Mouse (Mus musculus): ENCODE results near the gene Ppp1ca. TPM values are rescaled to one million over a fixed set of nuclear protein-coding genes. Genes with fewer than 3 reads are reported as not detected.

Gene Ppp1ca
- total RNA-seq (2021) = 100 to 1,000 TPM; 353 to 384 TPM
- long read RNA-seq, experiment 1, transcript Ppp1ca-201 (7 exons, 1,473 nt) = major isoform, 216 of 237 reads
- long read RNA-seq, experiment 1, partial matches to known transcripts = 7 of 237 reads
- long read RNA-seq, experiment 1, other reads (novel, unspliced or antisense) = 12 of 237 reads
- long read RNA-seq, experiment 2, transcript Ppp1ca-201 (7 exons, 1,473 nt) = major isoform, 552 of 610 reads
- long read RNA-seq, experiment 2, partial matches to known transcripts = 49 of 610 reads
- long read RNA-seq, experiment 2, other reads (novel, unspliced or antisense) = 6 of 610 reads

DNA sequence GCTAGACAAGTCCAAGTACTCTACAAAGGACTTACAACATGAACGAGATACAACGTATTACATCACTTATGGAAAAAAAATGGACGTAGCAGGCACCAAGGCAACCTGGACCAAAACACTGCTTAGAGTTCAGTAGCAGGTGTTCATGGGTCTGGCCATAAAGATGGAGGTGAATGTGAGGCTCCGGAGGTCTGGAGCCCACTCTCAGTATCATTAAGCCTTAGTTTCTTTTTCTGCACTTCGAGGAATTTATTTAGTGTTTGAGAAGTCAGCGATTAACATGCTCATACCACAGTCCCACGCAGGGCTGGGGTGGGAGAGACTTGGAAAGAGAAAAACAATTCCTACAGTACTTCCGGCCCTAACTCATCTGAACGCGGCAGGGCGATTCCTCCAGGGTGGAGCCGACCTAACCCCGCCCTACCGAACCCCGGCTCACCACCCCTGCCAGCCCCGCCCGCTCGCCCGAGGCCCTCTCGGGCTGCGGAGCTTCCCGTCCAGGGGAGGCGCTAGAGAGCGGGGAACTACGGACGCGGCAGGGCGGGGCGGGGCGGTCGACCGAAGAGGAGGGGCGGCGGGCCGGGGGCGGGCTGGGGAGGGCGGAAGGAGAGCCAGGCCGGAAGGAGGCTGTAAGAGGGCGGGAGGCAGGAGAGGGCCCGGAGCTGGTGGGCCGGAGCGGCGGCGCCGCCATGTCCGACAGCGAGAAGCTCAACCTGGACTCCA lies at the start of gene Ppp1ca:
Ppp1ca (plus strand) TSS at position 538 of the 723 bp plus-strand sequence.
- peak; percentile 98 for DNase-seq (ENCODE audit: low spot score in 2 of 2)

GRCm38 (mm10) chr19:4142416-4143173 lies 49.3 kb upstream of the Ppp1ca start:
- DNase-seq (ENCODE audit: low spot score in 2 of 2) = no peak

DNA sequence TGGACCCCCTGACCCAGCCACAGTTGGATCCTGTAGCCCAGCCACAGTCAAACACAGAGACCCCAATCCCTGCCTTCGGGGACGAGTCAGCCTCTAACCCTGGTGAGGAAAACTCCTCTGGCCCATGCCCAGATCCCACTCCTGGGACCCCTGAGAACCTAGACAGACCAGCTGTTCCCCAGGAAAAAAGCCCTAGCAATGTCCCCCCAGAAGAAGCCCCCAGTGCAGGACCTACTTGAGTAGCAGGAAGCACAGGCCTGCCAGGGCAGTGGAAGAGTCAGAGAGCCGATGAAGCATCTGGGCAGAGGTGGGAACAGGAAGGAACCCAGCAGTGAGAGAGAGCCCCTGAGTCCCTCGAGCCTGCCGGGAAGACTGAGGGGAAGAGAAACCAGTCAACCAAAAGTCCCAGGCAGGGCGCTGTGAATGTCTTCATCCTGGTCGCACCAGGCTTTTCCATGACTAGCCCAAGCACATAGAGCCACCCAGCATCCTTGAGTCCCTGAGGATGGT lies 48.1 kb upstream of the Ppp1ca start, which contains the start of gene Cabp4:
Cabp4 (minus strand) TSS at position 275 of the 510 bp plus-strand sequence.
- no peak for DNase-seq (ENCODE audit: low spot score in 2 of 2)

GRCm38 (mm10) chr19:4144550-4145498 lies 47.0 kb upstream of the Ppp1ca start:
- no peak for DNase-seq (ENCODE audit: low spot score in 2 of 2)

DNA sequence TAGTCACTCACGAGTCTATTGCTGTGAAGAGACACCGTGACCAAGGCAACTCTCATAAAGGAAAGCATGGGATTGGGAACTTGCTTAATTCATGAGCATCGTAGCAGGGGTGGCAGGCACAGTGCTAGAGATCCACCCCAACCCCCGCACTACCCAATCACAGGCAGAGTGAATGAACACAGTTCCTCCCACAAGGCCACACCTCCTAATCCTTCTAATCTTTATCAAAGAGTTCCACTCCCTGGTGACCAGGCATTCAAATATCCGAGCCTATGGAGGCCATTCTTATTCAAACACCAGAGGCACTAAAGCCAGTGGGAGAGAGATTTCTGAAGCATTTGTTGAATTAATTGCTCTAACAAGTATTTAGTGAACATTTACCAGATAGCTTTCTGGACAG lies 45.9 kb upstream of the Ppp1ca start:
- no peak for DNase-seq (ENCODE audit: low spot score in 2 of 2)

- DNase-seq (ENCODE audit: low spot score in 2 of 2) = no peak
Measured at GRCm38 (mm10) chr19:4146366-4147021, 45.4 kb upstream of the Ppp1ca start.

GRCm38 (mm10) chr19:4147022-4147405 lies 44.9 kb upstream of the Ppp1ca start:
- no peak for DNase-seq (ENCODE audit: low spot score in 2 of 2)

DNA sequence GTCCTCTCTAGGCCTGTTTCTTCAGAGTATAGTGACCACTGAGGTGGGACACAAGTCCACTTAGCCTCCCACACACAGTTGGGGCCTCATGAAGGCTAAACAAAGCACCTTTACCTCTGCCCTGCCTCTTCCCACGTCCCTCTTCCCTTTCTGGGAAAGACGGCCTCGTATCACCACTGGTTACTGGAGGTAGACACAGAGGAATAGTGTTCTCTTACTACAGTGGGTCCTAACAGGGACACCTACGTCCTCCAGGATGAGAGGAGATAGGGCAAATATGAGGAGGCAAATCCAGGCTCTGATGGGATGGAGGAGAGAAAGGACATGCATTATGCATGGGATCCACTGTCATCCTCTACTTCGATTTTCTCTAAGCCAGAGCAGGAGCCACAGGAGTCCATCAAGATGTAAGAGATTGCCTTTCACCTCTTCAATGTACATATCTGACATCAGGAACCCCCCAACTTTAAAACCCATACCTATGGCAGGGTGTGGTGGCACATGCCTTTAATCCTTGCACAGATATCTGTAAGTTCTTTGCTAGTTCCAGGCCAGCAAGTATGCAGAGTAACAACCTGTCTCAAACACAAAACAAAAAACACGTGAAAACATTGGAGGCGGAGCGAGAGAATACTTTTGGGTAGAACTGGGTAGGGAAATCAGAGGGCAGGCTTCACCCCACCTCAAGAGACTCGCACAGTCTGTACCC lies 43.9 kb upstream of the Ppp1ca start:
- no peak for DNase-seq (ENCODE audit: low spot score in 2 of 2)

DNA sequence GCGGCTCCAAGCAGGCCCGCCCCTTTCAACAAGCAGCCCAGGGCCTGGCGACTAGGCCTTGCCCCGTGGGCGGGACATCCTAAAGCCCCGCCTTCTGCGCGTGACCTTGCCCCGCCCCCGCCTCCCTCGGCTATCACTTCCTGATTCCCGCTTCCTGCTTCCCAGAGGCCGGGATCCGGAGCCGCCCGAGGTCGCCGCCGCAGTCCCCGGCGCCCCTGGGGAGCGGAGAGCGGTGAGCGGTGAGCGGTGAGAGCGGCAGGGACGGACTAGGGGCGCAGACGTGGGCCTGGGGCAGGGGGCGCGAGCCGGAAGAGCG lies 43.4 kb upstream of the Ppp1ca start, which contains the start of gene Coro1b:
Coro1b (plus strand) TSS at position 129 of the 316 bp plus-strand sequence.
- DNase-seq (ENCODE audit: low spot score in 2 of 2) = peak; percentile 98

DNA sequence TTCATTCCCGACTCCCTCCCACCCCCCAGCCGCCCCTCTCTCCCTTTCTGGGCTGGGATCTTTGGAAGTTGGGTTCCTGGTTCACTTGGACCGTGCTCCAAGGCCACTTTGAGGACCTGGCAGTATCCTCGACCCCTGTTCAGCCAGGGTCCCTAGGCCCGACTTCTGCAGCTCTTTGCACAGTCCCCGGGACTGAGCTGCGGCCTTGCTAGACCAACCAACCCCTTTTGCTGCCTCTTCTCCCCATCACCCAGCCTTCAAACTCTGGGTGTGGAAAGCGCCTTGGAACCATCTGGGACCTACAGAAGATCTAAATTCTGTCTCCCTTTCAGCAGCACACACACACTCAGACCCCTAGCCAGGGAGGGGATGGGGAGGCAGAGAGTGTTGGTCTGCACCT lies 43.0 kb upstream of the Ppp1ca start:
- DNase-seq (ENCODE audit: low spot score in 2 of 2) = no peak

DNA sequence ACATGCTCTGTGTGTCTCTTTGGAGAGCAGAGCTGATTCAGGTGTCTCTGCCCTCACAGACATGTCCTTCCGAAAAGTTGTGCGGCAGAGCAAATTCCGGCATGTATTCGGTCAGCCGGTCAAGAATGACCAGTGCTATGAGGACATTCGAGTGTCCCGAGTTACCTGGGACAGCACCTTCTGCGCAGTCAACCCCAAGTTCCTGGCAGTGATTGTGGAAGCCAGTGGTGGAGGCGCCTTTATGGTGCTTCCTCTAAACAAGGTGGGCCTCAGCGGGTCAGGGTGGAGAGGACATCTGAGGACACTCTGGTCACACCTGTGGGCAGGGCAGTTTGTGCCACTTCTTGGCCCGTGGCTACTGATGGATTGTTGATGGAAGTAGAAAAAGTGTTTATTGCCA lies 42.6 kb upstream of the Ppp1ca start:
- no peak for DNase-seq (ENCODE audit: low spot score in 2 of 2)

- no peak for DNase-seq (ENCODE audit: low spot score in 2 of 2)
Measured at GRCm38 (mm10) chr19:4149764-4150461, 42.0 kb upstream of the Ppp1ca start.

- no peak for DNase-seq (ENCODE audit: low spot score in 2 of 2)
Measured at GRCm38 (mm10) chr19:4150567-4151487, 41.0 kb upstream of the Ppp1ca start.

DNA sequence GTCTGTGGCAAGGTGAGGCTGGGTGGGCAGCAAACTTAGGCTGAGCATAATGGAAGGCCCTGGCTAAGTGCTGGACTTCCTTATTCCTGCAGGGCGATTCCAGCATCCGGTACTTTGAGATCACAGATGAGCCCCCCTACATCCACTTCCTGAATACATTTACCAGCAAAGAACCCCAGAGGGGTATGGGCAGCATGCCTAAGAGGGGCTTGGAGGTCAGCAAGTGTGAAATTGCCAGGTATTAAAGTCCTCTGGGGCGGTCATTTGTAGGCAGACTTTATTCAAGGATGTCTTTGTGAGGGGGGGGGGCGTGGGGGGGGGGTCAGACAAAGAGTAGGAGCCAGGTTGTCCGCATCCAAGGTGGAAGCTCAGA lies 40.4 kb upstream of the Ppp1ca start:
- DNase-seq (ENCODE audit: low spot score in 2 of 2) = no peak

DNA sequence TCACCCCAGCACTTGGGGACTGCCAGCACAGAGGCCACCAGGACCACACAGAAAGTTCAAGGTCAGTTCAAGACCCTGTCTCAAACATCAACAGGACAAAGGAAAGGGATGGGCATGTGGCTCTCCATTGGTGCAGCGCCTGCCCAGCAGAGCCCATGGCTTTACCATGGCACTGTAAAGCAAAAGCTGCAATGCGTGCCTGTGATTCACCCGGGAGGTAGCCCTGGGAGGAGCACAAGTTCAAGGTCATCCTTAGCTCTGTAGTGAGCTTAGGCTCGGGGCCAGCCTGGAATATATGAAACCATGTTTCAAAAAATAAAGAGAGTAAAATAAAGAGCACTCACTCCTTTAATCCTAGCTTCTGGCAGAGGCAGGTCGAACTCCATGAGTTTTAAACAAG lies 40.0 kb upstream of the Ppp1ca start:
- no peak for DNase-seq (ENCODE audit: low spot score in 2 of 2)

DNA sequence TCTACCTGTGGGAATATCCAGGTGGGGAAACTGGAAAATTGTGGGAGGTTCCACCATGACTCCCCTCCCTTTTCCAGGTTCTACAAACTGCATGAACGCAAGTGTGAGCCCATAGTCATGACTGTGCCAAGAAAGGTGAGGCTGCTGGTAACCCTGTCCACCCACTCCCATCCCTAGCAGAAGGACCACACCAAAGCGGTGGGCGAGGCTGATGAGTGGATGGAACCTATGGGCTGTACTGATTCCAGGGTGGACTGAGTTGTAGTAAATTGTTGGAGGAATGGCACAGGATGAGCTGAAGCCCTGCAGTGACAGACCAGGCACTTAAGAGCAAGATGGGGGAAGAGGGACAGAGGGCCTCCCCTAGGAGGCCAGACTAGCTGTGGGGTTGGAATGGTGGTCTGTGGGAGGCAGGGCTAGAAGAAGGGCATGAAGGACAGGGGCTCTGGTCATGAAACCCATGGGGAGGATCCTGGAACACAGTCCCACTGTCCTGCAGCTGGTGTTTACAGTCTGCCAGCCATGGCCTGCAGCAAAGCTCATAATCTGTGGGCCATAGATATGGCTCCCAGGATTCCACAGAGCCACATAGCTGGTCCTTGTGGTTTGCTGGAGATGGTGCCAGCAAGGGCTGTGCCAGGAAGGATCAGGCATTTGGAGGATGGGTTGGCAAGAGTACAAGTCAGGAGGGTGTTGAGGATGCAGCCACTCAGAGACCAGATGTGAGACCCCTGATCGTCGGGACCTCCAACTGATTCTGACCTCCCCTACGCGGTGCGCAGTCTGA lies 39.2 kb upstream of the Ppp1ca start:
- no peak for DNase-seq (ENCODE audit: low spot score in 2 of 2)

GRCm38 (mm10) chr19:4153232-4153654 lies 38.6 kb upstream of the Ppp1ca start, which contains the start of gene Ptprcap:
Gene Ptprcap, plus strand, starts transcription at chr19:4153604.
- no peak for DNase-seq (ENCODE audit: low spot score in 2 of 2)
